Mouse (Mus musculus): ENCODE measurements at regions not wholly inside any gene's neighbourhood (a gene's known extent, or its start where the extent isn't known, plus 50 kb on each side); places are given as distances from the start of the nearest gene placed in this dataset.

GRCm38 (mm10) chr1:61101679-61102078 lies 124.0 kb downstream of the Icos start:
- in situ Hi-C loops (cut with MboI; ENCODE audit: low sequenced_read_pairs in 2 of 2, unreplicated experiment in 2 of 2), result no loop called here
- H3K4me1 ChIP-seq (ENCODE audit: control insufficient read depth in 2 of 2, insufficient read depth in 2 of 2, low read length in 2 of 2, poor library complexity in 1 of 2), result no peaks in the 10 kb centered on the region
- no peaks in the 10 kb centered on the region for H3K36me3 ChIP-seq (ENCODE audit: control insufficient read depth, insufficient read depth, low read length, poor library complexity, severe bottlenecking)
- no peak overlapping the region for H3K27ac ChIP-seq (ENCODE audit: insufficient read depth, low read depth, low read length, poor library complexity, severe bottlenecking)
- TF ChIP-seq MAFK (IDR thresholded peaks at IDR 0.05; ENCODE audit: insufficient read depth, low read depth, low read length), result no peak
- no peak for TF ChIP-seq HCFC1 (IDR thresholded peaks at IDR 0.05; ENCODE audit: borderline replicate concordance, insufficient read depth, low read length)
- TF ChIP-seq CHD2 (IDR thresholded peaks at IDR 0.05; ENCODE audit: low read depth, low read length), result no peak
- TF ChIP-seq ZC3H11A (IDR thresholded peaks at IDR 0.05; ENCODE audit: borderline replicate concordance, low read depth, low read length), result no peak
- TF ChIP-seq ZNF384 (IDR thresholded peaks at IDR 0.05; ENCODE audit: low read depth, low read length), result no peak
- no peak overlapping the region for H3K4me3 ChIP-seq (ENCODE audit: insufficient read depth in 1 of 2, low read depth in 1 of 2, low read length in 2 of 2, poor library complexity in 1 of 2, severe bottlenecking in 1 of 2)
- no peaks in the 10 kb centered on the region for H3K9me3 ChIP-seq (ENCODE audit: control insufficient read depth, insufficient read depth, low read depth, low read length)
- DNase-seq (ENCODE audit: low read depth, low spot score), result peak; percentile 25
- no peak overlapping the region for H3K9ac ChIP-seq (ENCODE audit: insufficient read depth, low read depth, low read length, poor library complexity, severe bottlenecking)

- Histone ChIP-seq H3K4me3 (ENCODE audit: insufficient read depth in 1 of 2, low read depth in 1 of 2, low read length in 2 of 2, poor library complexity in 1 of 2, severe bottlenecking in 1 of 2) (no peak overlapping the region), H3K4me1 (ENCODE audit: control insufficient read depth in 2 of 2, insufficient read depth in 2 of 2, low read length in 2 of 2, poor library complexity in 1 of 2) (no peaks in the 10 kb centered on the region), H3K27ac (ENCODE audit: insufficient read depth, low read depth, low read length, poor library complexity, severe bottlenecking) (no peak overlapping the region), H3K9me3 (ENCODE audit: control insufficient read depth, insufficient read depth, low read depth, low read length) (no peaks in the 10 kb centered on the region), H3K36me3 (ENCODE audit: control insufficient read depth, insufficient read depth, low read length, poor library complexity, severe bottlenecking) (no peaks in the 10 kb centered on the region), H3K9ac (ENCODE audit: insufficient read depth, low read depth, low read length, poor library complexity, severe bottlenecking) (no peak overlapping the region)
- TF ChIP-seq CHD2 (IDR thresholded peaks at IDR 0.05; ENCODE audit: low read depth, low read length) (no peak), MAFK (IDR thresholded peaks at IDR 0.05; ENCODE audit: insufficient read depth, low read depth, low read length) (no peak)
- in situ Hi-C loops (cut with MboI; ENCODE audit: low sequenced_read_pairs in 2 of 2, unreplicated experiment in 2 of 2), result no loop called here
- DNase-seq (ENCODE audit: low read depth, low spot score), result no peak
Observed at GRCm38 (mm10) chr1:61102346-61102745, 124.6 kb downstream of the Icos start.

GRCm38 (mm10) chr1:61103581-61103980 lies 125.9 kb downstream of the Icos start:
- Histone ChIP-seq H3K36me3 (ENCODE audit: control insufficient read depth, insufficient read depth, low read length, poor library complexity, severe bottlenecking) (no peaks in the 10 kb centered on the region), H3K9ac (ENCODE audit: insufficient read depth, low read depth, low read length, poor library complexity, severe bottlenecking) (no peak overlapping the region), H3K4me3 (ENCODE audit: insufficient read depth in 1 of 2, low read depth in 1 of 2, low read length in 2 of 2, poor library complexity in 1 of 2, severe bottlenecking in 1 of 2) (no peak overlapping the region), H3K27ac (ENCODE audit: insufficient read depth, low read depth, low read length, poor library complexity, severe bottlenecking) (no peak overlapping the region), H3K4me1 (ENCODE audit: control insufficient read depth in 2 of 2, insufficient read depth in 2 of 2, low read length in 2 of 2, poor library complexity in 1 of 2) (no peaks in the 10 kb centered on the region), H3K9me3 (ENCODE audit: control insufficient read depth, insufficient read depth, low read depth, low read length) (no peaks in the 10 kb centered on the region)
- in situ Hi-C loops (cut with MboI; ENCODE audit: low sequenced_read_pairs in 2 of 2, unreplicated experiment in 2 of 2), result no loop called here
- TF ChIP-seq HCFC1 (IDR thresholded peaks at IDR 0.05; ENCODE audit: borderline replicate concordance, insufficient read depth, low read length) (no peak), CHD2 (IDR thresholded peaks at IDR 0.05; ENCODE audit: low read depth, low read length) (no peak), ZC3H11A (IDR thresholded peaks at IDR 0.05; ENCODE audit: borderline replicate concordance, low read depth, low read length) (no peak), MAFK (IDR thresholded peaks at IDR 0.05; ENCODE audit: insufficient read depth, low read depth, low read length) (no peak), ZNF384 (IDR thresholded peaks at IDR 0.05; ENCODE audit: low read depth, low read length) (no peak)
- DNase-seq (ENCODE audit: low read depth, low spot score), result no peak

GRCm38 (mm10) chr1:61111731-61112309 lies 134.1 kb downstream of the Icos start:
- no peak overlapping the region for H3K9ac ChIP-seq (ENCODE audit: insufficient read depth, low read depth, low read length, poor library complexity, severe bottlenecking)
- no peaks in the 10 kb centered on the region for H3K4me1 ChIP-seq (ENCODE audit: control insufficient read depth in 2 of 2, insufficient read depth in 2 of 2, low read length in 2 of 2, poor library complexity in 1 of 2)
- TF ChIP-seq MAFK (IDR thresholded peaks at IDR 0.05; ENCODE audit: insufficient read depth, low read depth, low read length) (no peak), ZNF384 (IDR thresholded peaks at IDR 0.05; ENCODE audit: low read depth, low read length) (no peak), ZC3H11A (IDR thresholded peaks at IDR 0.05; ENCODE audit: borderline replicate concordance, low read depth, low read length) (no peak), CHD2 (IDR thresholded peaks at IDR 0.05; ENCODE audit: low read depth, low read length) (no peak), HCFC1 (IDR thresholded peaks at IDR 0.05; ENCODE audit: borderline replicate concordance, insufficient read depth, low read length) (no peak)
- no peak overlapping the region for H3K27ac ChIP-seq (ENCODE audit: insufficient read depth, low read depth, low read length, poor library complexity, severe bottlenecking)
- in situ Hi-C loops (cut with MboI; ENCODE audit: low sequenced_read_pairs in 2 of 2, unreplicated experiment in 2 of 2), result no loop called here
- no peaks in the 10 kb centered on the region for H3K36me3 ChIP-seq (ENCODE audit: control insufficient read depth, insufficient read depth, low read length, poor library complexity, severe bottlenecking)
- no peaks in the 10 kb centered on the region for H3K9me3 ChIP-seq (ENCODE audit: control insufficient read depth, insufficient read depth, low read depth, low read length)
- no peak overlapping the region for H3K4me3 ChIP-seq (ENCODE audit: insufficient read depth in 1 of 2, low read depth in 1 of 2, low read length in 2 of 2, poor library complexity in 1 of 2, severe bottlenecking in 1 of 2)
- DNase-seq (ENCODE audit: low read depth, low spot score), result no peak

GRCm38 (mm10) chr1:61117535-61117934 lies 139.8 kb downstream of the Icos start:
- no peaks in the 10 kb centered on the region for H3K36me3 ChIP-seq (ENCODE audit: control insufficient read depth, insufficient read depth, low read length, poor library complexity, severe bottlenecking)
- no peak overlapping the region for H3K9ac ChIP-seq (ENCODE audit: insufficient read depth, low read depth, low read length, poor library complexity, severe bottlenecking)
- H3K9me3 ChIP-seq (ENCODE audit: control insufficient read depth, insufficient read depth, low read depth, low read length), result no peaks in the 10 kb centered on the region
- no peak for DNase-seq (ENCODE audit: low read depth, low spot score)
- in situ Hi-C loops (cut with MboI; ENCODE audit: low sequenced_read_pairs in 2 of 2, unreplicated experiment in 2 of 2), result no loop called here
- H3K4me1 ChIP-seq (ENCODE audit: control insufficient read depth in 2 of 2, insufficient read depth in 2 of 2, low read length in 2 of 2, poor library complexity in 1 of 2), result no peaks in the 10 kb centered on the region
- no peak overlapping the region for H3K27ac ChIP-seq (ENCODE audit: insufficient read depth, low read depth, low read length, poor library complexity, severe bottlenecking)
- TF ChIP-seq MAFK (IDR thresholded peaks at IDR 0.05; ENCODE audit: insufficient read depth, low read depth, low read length) (no peak), CHD2 (IDR thresholded peaks at IDR 0.05; ENCODE audit: low read depth, low read length) (no peak), ZC3H11A (IDR thresholded peaks at IDR 0.05; ENCODE audit: borderline replicate concordance, low read depth, low read length) (no peak), ZNF384 (IDR thresholded peaks at IDR 0.05; ENCODE audit: low read depth, low read length) (no peak), HCFC1 (IDR thresholded peaks at IDR 0.05; ENCODE audit: borderline replicate concordance, insufficient read depth, low read length) (no peak)
- no peak overlapping the region for H3K4me3 ChIP-seq (ENCODE audit: insufficient read depth in 1 of 2, low read depth in 1 of 2, low read length in 2 of 2, poor library complexity in 1 of 2, severe bottlenecking in 1 of 2)

All from ES-E14 (cell line).